Mouse (Mus musculus) embryonic facial prominence, embryonic 14.5 days (tissue): ENCODE measurements at regions not wholly inside any gene's neighbourhood (a gene's known extent, or its start where the extent isn't known, plus 50 kb on each side); places are given as distances from the start of the nearest gene placed in this dataset.

Source experiments
- ATAC-seq: fragments of 200-750 bp; cut with Nextera tagmentation; 2 replicates; pipeline ENCODE4 v1.8.0; 2017; ENCODE audit warnings: low read depth, moderate number of reproducible peaks, moderate TSS enrichment
- DNase-seq: peaks from one replicate; pipeline ENCODE4 v3.0.0-alpha.2; 2015; ENCODE audit warnings: low spot score
- H3K27ac ChIP-seq: fragments of 300-500 bp; sonication (generic); replicated peaks from 2 replicates; pipeline ENCODE4 v1.5.1; 2014; ENCODE audit warnings: low read depth, mild to moderate bottlenecking, low read length, moderate library complexity
- H3K27me3 ChIP-seq: fragments of 300-500 bp; sonication (generic); replicated peaks from 2 replicates; pipeline ENCODE4 v1.6.1; 2014; ENCODE audit warnings: low read length; ENCODE audit not compliant: control insufficient read depth, insufficient read depth
- H3K36me3 ChIP-seq: fragments of 300-500 bp; sonication (generic); 2 replicates; pipeline ENCODE4 v1.6.1; 2014; ENCODE audit warnings: low read length, mixed read lengths; ENCODE audit not compliant: control insufficient read depth, insufficient read depth
- H3K4me1 ChIP-seq: fragments of 300-500 bp; sonication (generic); 2 replicates; pipeline ENCODE4 v1.6.1; 2014; ENCODE audit warnings: antibody characterized with exemption, low read length; ENCODE audit not compliant: control insufficient read depth, insufficient read depth
- H3K4me2 ChIP-seq: fragments of 300-500 bp; sonication (generic); 2 replicates; pipeline ENCODE4 v1.6.1; 2014; ENCODE audit warnings: low read depth, mild to moderate bottlenecking, low read length, moderate library complexity, mixed read lengths
- H3K4me3 ChIP-seq: fragments of 300-500 bp; sonication (generic); 2 replicates; pipeline ENCODE4 v1.5.1; 2014; ENCODE audit warnings: low read depth, mild to moderate bottlenecking, low read length
- H3K9ac ChIP-seq: fragments of 300-500 bp; sonication (generic); 2 replicates; pipeline ENCODE4 v1.6.1; 2014; ENCODE audit warnings: low read depth, mild to moderate bottlenecking, low read length, moderate library complexity, mixed read lengths
- H3K9me3 ChIP-seq: fragments of 300-500 bp; sonication (generic); 2 replicates; pipeline ENCODE4 v1.6.1; 2016; ENCODE audit warnings: low read length; ENCODE audit not compliant: control insufficient read depth
- WGBS: fragments of 180-500 bp; shearing (Covaris S2); extraction: QIAGEN DNeasy Blood & Tissue Kit; methylation state at CpG from one replicate; pipeline ENCODE4 v1.1.7; 2014; 5-methylcytosine and 5-hydroxymethylcytosine counted together

DNA sequence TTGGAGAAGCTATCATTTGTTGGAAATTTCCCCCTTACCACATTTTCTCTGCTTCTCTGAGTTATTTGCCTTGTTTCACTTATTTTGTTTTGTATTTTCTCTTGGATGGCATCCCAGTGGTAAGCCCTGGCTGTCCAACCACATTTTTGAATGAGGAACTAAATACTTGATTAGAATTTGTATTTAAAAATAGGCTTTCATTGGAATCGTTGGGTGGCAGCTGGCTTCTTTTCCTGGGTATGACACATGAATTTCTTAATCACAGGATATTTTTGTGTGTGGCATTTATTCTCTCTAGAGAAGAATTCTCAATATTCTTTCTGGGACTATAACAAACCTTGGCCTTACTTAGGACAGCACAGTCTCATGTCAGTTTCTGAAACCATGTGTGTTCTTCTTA lies 286.5 kb downstream of the Gm11146 start:
- DNase-seq (peak; percentile 42), ATAC-seq (no peak)
- no peak overlapping the region for H3K27ac ChIP-seq
- H3K4me1 ChIP-seq = no peaks in the 10 kb centered on the region
- no peak overlapping the region for H3K4me3 ChIP-seq
- WGBS = 42% methylated on average over 1 of the region's 1 CpGs
- no peaks in the 10 kb centered on the region for H3K36me3 ChIP-seq
- H3K9ac ChIP-seq = no peak overlapping the region
- no peaks in the 10 kb centered on the region for H3K27me3 ChIP-seq
- H3K9me3 ChIP-seq = no peaks in the 10 kb centered on the region
- no peak overlapping the region for H3K4me2 ChIP-seq

DNA sequence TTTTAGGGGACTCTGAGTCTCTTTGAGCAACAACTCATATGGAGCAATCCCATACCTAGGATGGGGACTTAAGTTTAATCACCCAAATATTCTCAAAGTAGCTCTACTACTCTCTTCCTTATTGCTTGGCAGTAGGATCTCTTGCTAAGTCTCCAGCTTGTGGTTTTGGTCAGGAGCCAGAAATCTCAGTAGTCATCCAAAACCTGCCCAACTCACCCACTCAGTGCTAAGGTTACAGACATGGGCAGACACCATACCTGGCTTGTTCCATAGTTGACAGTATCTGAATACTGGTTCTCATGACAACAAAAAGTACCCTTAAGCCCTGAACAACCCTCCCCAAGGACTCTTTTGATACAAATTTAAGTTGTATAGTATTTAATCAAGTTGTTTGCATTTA lies 288.7 kb downstream of the Gm11146 start:
- H3K27me3 ChIP-seq = no peaks in the 10 kb centered on the region
- no peaks in the 10 kb centered on the region for H3K4me1 ChIP-seq
- no peak overlapping the region for H3K4me2 ChIP-seq
- ATAC-seq (no peak), DNase-seq (peak; percentile 45)
- H3K9ac ChIP-seq = no peak overlapping the region
- no peak overlapping the region for H3K27ac ChIP-seq
- no peak overlapping the region for H3K4me3 ChIP-seq
- H3K9me3 ChIP-seq = no peaks in the 10 kb centered on the region
- no peaks in the 10 kb centered on the region for H3K36me3 ChIP-seq

DNA sequence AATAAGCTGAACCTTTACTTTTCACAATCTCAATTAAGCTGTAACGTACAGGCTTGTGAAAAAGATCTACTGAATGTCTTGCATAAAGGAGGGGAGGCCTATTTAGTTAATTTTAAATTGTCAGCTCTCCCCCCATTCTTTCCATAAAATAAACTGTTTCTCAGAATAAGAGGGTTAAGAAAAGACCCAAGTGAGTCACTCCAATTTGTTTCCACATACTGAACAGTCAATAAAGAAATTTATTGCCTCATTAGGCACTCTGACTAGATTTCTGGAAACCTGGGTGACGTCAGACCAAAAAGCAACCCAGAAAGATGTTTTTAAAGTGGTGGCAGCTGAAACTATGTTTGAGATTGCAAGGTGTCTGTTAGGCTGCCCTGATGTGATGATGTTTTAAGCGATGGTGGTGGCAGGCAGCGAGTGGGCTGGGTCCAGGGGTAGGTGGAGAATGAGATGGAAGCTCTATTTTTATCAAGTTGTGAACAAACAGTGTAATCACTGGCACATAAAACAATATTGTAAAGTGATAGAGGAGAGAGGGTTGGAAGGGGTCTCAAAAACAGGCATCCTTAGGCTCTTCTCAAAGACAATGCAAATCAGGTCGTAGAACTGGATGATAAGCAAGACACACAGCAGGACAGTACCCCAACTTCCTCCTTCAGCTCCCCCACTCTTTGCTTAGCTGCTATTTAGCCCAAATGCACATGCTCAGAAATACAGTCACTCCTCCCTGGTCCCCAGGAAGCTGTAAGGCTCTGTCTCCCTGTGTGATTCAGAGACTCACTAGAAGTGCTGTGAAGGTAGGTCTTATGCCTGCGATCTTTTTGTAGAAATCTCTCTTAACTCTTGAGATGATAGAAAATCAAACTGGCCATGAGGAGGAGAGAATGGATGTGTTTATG lies 288.0 kb downstream of the Usp25 start:
- DNase-seq (no peak), ATAC-seq (no peak)
- H3K27ac ChIP-seq = no peak overlapping the region
- H3K4me2 ChIP-seq = no peak overlapping the region
- no peaks in the 10 kb centered on the region for H3K9me3 ChIP-seq
- H3K36me3 ChIP-seq = no peaks in the 10 kb centered on the region
- whole genome bisulfite sequencing = 85% methylated on average over 6 of the region's 6 CpGs
- H3K4me1 ChIP-seq = no peaks in the 10 kb centered on the region
- no peak overlapping the region for H3K4me3 ChIP-seq
- H3K27me3 ChIP-seq = no peaks in the 10 kb centered on the region
- no peak overlapping the region for H3K9ac ChIP-seq

DNA sequence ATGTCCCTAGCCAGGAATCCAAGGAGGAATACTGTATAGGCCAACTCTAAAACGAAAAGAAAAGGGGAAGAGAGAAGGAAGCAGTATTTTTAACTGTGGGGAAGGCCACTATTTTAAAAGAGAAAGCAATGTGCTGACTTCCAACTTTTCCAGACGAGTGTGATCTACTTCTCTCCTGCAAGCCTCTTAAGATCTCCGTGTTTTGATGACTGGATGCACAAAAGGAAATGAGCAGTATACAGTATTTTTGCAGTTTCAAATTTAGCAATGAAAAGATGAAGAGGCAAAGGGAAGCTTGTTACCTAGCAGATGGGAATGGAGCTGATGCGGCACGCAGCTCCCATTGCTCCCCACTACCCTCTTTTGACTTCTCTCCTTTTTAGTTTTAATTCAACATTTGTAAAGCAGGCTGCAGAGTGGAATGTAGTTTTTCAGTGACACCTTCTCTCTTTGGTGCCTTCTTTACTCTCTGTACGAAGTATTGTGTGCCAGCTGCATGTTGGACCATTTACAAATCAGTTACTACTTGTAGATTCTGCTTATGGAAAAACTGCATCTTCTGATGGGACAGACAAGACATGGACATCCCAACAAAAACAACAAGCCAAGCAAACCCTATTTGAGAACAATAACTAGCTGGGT lies 287.2 kb downstream of the Usp25 start:
- Histone ChIP-seq H3K4me3 (no peak overlapping the region), H3K4me2 (no peak overlapping the region), H3K27me3 (no peaks in the 10 kb centered on the region), H3K36me3 (no peaks in the 10 kb centered on the region), H3K9me3 (no peaks in the 10 kb centered on the region), H3K9ac (no peak overlapping the region), H3K27ac (no peak overlapping the region), H3K4me1 (no peaks in the 10 kb centered on the region)
- 70% methylated on average over 6 of the region's 6 CpGs for WGBS
- no peak for ATAC-seq
- no peak for DNase-seq

DNA sequence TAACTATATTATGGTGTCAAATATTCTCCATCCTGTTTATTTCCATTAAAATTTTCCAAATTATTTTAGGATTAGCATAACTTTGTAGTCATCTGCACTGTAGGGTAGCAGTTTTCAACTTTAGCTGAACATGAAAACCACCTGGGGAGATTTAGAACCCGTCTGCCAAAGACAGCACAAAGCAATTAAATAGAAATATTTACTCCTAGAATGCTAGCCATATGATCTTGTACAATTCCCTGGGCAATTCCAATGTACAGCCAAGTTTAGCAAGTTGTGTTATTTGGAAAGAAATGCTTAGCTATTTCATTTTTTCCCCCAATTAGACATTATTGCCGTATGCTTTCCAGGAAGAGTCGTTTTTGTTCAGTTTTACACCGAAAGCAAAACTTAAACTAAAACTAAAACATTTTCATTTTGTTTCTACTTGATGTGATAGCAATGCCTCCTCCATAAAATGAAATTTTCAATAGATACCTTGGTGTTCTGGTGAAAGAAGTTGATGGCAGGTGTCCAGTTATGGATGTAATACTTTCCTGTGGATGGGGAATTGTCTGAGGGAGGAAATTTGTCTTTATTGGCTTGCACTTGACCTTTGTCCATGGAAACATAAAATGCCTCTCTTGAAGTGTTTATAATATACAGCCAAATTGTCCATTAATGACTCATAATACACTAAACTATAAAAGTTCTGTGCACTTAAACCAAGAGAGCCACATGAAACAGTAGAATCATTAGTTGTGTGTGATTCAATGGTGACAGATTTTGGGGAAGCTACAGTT lies 282.3 kb downstream of the Usp25 start:
- Histone ChIP-seq H3K4me3 (no peak overlapping the region), H3K9me3 (no peaks in the 10 kb centered on the region), H3K36me3 (no peaks in the 10 kb centered on the region), H3K27ac (no peak overlapping the region), H3K4me1 (peaks cover 6% of the 10 kb centered on the region; the same call in 1 of the 2 replicates), H3K4me2 (no peak overlapping the region), H3K9ac (no peak overlapping the region), H3K27me3 (no peaks in the 10 kb centered on the region)
- peak; percentile 89 for DNase-seq
- 0 out of 2 replicates have a peak, but pooled peaks have one; percentile 60 for ATAC-seq
- 43% methylated on average over 4 of the region's 4 CpGs for WGBS

DNA sequence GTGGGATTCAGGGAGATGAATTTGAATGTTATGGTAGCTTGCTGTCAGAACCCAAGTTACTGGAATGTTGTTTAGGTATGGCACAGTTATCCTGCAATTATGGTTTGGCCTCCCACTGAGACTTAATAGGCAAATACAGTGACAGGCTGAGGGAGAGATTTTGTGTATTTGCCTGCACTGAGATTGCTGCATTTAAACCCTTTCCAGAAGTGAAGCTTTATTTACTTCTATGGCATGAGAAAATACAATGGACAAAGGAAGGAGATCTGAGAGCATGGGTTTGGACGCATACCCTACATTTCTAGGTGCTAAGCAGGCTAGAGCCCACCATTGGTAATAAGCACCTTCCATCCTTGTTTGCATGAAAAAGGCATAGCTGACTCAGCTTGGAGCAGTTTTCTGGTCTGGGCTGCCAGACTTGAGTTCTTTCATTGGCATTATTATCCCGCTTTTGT lies 278.8 kb downstream of the Usp25 start:
- Histone ChIP-seq H3K36me3 (no peaks in the 10 kb centered on the region), H3K27me3 (no peaks in the 10 kb centered on the region), H3K27ac (no peak overlapping the region), H3K4me1 (peaks cover 6% of the 10 kb centered on the region; the same call in 1 of the 2 replicates), H3K4me3 (no peak overlapping the region), H3K4me2 (no peak overlapping the region), H3K9ac (no peak overlapping the region), H3K9me3 (no peaks in the 10 kb centered on the region)
- no peak for ATAC-seq
- DNase-seq = no peak
- WGBS = 97% methylated on average over 2 of the region's 2 CpGs

DNA sequence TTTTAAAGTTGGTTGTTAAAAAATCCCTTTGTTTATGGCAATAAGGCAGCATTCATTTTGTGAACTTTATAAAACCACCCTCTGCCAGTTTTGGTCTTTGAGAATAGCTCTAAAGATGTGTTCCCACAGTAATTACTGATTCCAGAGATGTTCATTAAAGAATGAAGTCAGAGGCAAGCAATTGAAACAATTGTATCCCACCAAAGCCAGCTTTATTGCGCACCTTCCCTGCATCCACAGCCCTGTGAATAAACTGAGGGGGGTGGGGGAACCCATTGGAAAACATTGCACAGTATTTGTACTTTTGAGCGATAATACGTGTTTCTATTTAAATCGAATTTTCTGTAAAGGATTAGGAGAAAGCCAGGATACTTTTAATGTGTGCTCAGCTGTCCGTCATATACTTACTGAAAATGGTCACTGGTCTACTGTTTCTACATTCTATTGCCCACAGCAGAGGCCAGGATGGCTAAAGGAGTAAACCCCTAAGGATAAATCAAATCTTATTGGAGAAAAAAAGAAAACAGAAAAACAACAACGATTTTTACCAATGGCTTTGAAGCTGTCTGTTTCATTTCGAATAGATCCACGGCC lies 278.3 kb downstream of the Usp25 start:
- Histone ChIP-seq H3K9ac (no peak overlapping the region), H3K27ac (no peak overlapping the region), H3K4me3 (no peak overlapping the region), H3K9me3 (no peaks in the 10 kb centered on the region), H3K4me2 (no peak overlapping the region), H3K36me3 (no peaks in the 10 kb centered on the region), H3K4me1 (peaks cover 6% of the 10 kb centered on the region; the same call in 1 of the 2 replicates), H3K27me3 (no peaks in the 10 kb centered on the region)
- DNase-seq (no peak), ATAC-seq (no peak)
- 74% methylated on average over 8 of the region's 8 CpGs for WGBS

DNA sequence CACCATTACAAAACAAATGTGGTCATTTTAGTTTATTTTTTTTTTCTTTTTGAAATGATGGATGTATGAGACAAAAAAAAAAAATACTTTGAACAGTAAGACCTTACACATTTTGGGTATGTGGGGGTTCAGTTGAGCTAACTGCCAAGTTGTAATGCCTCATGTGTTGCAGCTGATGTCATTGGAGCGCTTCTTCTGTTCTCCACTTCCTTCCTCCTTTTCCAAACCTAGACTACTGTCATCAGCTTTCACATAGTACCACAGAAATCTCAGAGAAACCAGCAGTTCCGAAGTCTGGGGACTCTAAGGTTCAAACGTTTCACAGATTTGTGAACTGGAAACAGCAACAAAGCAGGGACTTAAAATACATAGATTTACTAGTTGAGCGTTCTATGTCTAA lies 270.7 kb downstream of the Usp25 start:
- Histone ChIP-seq H3K27ac (no peak overlapping the region), H3K9ac (no peak overlapping the region), H3K27me3 (no peaks in the 10 kb centered on the region), H3K4me1 (0 out of 2 replicates have a peak, but pooled peaks cover 7% of the 10 kb centered on the region), H3K4me3 (no peak overlapping the region), H3K4me2 (no peak overlapping the region), H3K36me3 (no peaks in the 10 kb centered on the region), H3K9me3 (no peaks in the 10 kb centered on the region)
- WGBS = 77% methylated on average over 4 of the region's 4 CpGs
- no peak for DNase-seq
- ATAC-seq = no peak
